In the genomic region with DNA sequence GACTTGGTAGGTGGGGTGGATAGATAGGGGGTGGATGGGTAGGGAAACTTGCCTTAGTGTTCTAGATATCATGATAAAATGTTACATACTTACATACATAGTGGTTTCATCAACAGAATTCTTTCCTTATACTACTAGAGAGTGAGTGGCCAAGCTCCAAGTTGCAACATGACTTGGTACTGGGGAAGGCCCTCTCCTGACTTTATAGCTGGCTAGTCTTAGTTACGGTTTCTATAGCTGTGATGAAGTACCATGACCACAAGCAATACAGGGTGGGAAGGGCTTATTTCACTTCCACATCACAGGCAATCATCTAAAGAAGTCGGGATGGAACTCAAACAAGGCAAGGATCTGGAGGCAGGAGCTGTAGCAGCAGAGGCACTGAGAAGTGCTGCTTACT, we compare ENCODE assay signal across 27 mouse cellular contexts.
"Had no signal": no experiment of that assay in that cellular context is flagged by ENCODE, and none has a peak within 500 bp of the region (broad histone marks: within the 10 kb centered on the region; RNA-seq: fewer than 3 reads in every experiment).

No protein-coding gene starts in this region.

- DNase-seq: gastrocnemius, adult 2 months; gastrocnemius, postnatal 10 days; gastrocnemius, postnatal 25 days; heart, adult 11 months; heart, adult 2 months; heart, postnatal 10 days; heart, postnatal 4 days; kidney, adult 11 months; kidney, adult 2 months; kidney, adult 9 months; kidney, postnatal 14 days; kidney, postnatal 36 days; layer of hippocampus, adult 9-11 months; layer of hippocampus, postnatal 36 days; left cerebral cortex, postnatal 4 days had no signal

- H3K4me1 ChIP-seq: heart, embryonic 12.5 days; hindbrain, embryonic 10.5 days; hindbrain, embryonic 12.5 days; kidney, embryonic 15.5 days; limb, embryonic 13.5 days; limb, embryonic 15.5 days; liver, embryonic 12.5 days had no signal

- H3K9me3 ChIP-seq: heart, embryonic 12.5 days; hindbrain, embryonic 10.5 days; hindbrain, embryonic 12.5 days; kidney, embryonic 15.5 days; limb, embryonic 13.5 days; limb, embryonic 15.5 days; liver, embryonic 12.5 days had no signal

- H3K27ac ChIP-seq: gastrocnemius, adult 2 months; heart, adult 2 months; hindbrain, embryonic 10.5 days; hindbrain, embryonic 12.5 days; hindbrain, embryonic 14.5 days; hindbrain, postnatal 0 days; kidney, embryonic 15.5 days; kidney, postnatal 0 days; limb, embryonic 13.5 days; limb, embryonic 15.5 days; liver, embryonic 12.5 days; liver, embryonic 14.5 days had no signal

- H3K27me3 ChIP-seq: heart, embryonic 12.5 days; hindbrain, embryonic 12.5 days; kidney, embryonic 15.5 days; limb, embryonic 13.5 days; limb, embryonic 15.5 days; liver, embryonic 12.5 days had no signal

- H3K9ac ChIP-seq: heart, embryonic 12.5 days; hindbrain, embryonic 12.5 days; hindbrain, embryonic 14.5 days; kidney, embryonic 15.5 days; limb, embryonic 13.5 days; limb, embryonic 15.5 days; liver, embryonic 12.5 days; liver, embryonic 14.5 days had no signal

- H3K36me3 ChIP-seq: heart, embryonic 12.5 days; hindbrain, embryonic 10.5 days; hindbrain, embryonic 12.5 days; kidney, embryonic 15.5 days; limb, embryonic 13.5 days; limb, embryonic 15.5 days; liver, embryonic 12.5 days had no signal

- H3K4me3 ChIP-seq: gastrocnemius, adult 2 months; heart, adult 2 months; heart, embryonic 12.5 days; hindbrain, embryonic 10.5 days; hindbrain, embryonic 12.5 days; kidney, embryonic 15.5 days; limb, embryonic 13.5 days; limb, embryonic 15.5 days; liver, embryonic 12.5 days had no signal

- H3K4me2 ChIP-seq: heart, embryonic 12.5 days; hindbrain, embryonic 12.5 days; hindbrain, embryonic 14.5 days; kidney, embryonic 15.5 days; limb, embryonic 13.5 days; limb, embryonic 15.5 days; liver, embryonic 12.5 days had no signal

- ATAC-seq: hindbrain, postnatal 0 days; intestine, embryonic 16.5 days; liver, embryonic 12.5 days had no signal
